Comparison of ENCODE assay signal across 7 mouse cellular contexts in the genomic region with DNA sequence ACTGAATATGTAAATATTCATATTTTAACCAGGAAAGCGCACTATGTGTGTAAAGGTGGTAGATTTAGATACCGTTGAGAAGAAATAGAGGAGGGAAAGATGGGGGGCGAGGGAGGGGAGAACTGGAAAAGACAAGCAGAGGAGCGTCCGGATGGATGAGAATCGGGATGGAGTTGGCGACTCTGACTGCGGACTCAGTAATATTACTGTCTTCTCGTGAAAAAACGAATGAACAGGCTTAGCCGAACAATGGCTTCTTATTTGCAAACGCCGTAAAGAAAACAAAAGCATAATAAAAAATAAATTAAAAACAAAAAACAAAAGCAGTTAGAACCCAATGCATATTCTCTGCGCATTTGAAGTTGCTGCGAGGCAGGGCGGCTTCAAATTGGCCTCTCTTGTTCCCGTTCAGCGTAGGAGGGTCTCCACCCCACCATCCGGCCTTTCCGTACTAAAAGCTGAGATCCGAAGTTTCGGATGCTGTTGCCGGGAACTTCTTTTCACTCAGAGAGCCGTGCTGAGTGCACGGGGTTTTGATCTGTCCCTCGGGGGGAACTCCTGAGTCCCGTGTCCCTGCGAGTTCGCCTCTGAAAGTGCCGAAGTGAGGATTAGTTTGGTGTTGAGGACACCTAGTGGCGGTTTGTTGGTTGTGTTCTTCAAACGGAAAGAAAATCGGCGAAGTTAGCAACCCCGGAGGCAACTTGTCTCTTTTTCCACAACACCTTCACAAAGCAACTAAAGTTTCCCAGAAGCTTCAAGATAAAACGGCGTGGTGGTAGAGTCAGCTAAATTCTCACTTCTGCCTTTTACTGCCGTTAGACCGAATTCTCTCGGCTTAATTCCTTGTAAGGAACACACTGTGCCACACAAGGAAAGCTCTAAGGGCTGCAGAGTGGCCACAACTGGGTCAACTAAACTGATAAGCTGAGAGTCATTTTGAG.
A peak's percentile ranks its signal among the peaks of the same experiment; 100 is the strongest.
DNase-seq lines count a peak whose midpoint lies in the region; ATAC-seq lines count a peak whose summit lies in the region.

No protein-coding gene starts in this region.

- intact Hi-C loops in gastrocnemius, postnatal 14 days (cut with DNase I; ENCODE audit: low total_unique reads): no loop called here
- intact Hi-C loops in left cerebral cortex, postnatal 36 days (cut with DNase I): loop anchor here (1.0 to 10.0 kb wide), 3 partner anchors 232 to 650 kb away; partner anchors contain the start of gene Cdkn2a

- peak; percentile 93 for ATAC-seq in inflammation-experienced regulatory T-cells, adult 6 months

- DNase-seq in adrenal gland, adult 2 months: peak; percentile 72
- peak; percentile 94 for DNase-seq in embryo, embryonic 10.5 days (ENCODE audit: low spot score)
- peak; percentile 28 for DNase-seq in gastrocnemius, postnatal 14 days
- DNase-seq in left cerebral cortex, postnatal 36 days (ENCODE audit: low spot score in 2 of 2): peak; percentile 27 to 41
- peak; percentile 85 for DNase-seq in mesoderm, embryonic 11.5 days (ENCODE audit: low read depth, low spot score)
- DNase-seq in right cerebral cortex, postnatal 25 days: peak; percentile 20

Comparison
In these comparisons a context has a peak if more than half of its experiments do, and no peak if none do; other contexts are left out.
1. Peak in every context shown above with its lines: DNase-seq and ATAC-seq.
2. DNase-seq: peak in every context shown above with its lines; median percentile 94 in embryo, embryonic 10.5 days; 85 in mesoderm, embryonic 11.5 days; 72 in adrenal gland, adult 2 months; 34 in left cerebral cortex, postnatal 36 days; 28 in gastrocnemius, postnatal 14 days; 20 in right cerebral cortex, postnatal 25 days.